Mouse (Mus musculus) embryonic stem cell, embryonic (primary cell): ENCODE results near the gene Tnfsf15.

ENCODE experiments used
- CTCF ChIA-PET, 4 experiments: fragments of 300-600 bp in 2 of 4; fragments of 350-600 bp in 2 of 4; sonication (Branson Sonifier 250); formaldehyde crosslinking; loops; one replicate each; lab custom pipeline; 2022; ENCODE audit warnings: inconsistent platforms in 2 of 4; lab: Charles Lee
- POLR2A ChIA-PET, 4 experiments: fragments of 300-600 bp in 2 of 4; fragments of 350-600 bp in 2 of 4; sonication (Branson Sonifier 250); formaldehyde crosslinking; loops; one replicate each; lab custom pipeline; 2022; ENCODE audit warnings: antibody characterized with exemption in 4 of 4, inconsistent platforms in 1 of 4; lab: Charles Lee

Gene Tnfsf15

GRCm38 (mm10) chr4:63745271-63745670 is 358 bp upstream of the Tnfsf15 start:
- POLR2A ChIA-PET, result interaction anchor here in 2 of 4 experiments (0.6 to 0.7 kb wide), 3 partner anchors 17 to 657 kb away, joined by 3 read pairs; no protein-coding TSS in a partner anchor
- CTCF ChIA-PET, result interaction anchor here in 1 of 4 experiments (0.7 kb wide), 1 partner anchor 779 kb away, joined by 4 read pairs; no protein-coding TSS in a partner anchor

- CTCF ChIA-PET, result no interaction called here
- POLR2A ChIA-PET, result no interaction called here
Measured at GRCm38 (mm10) chr4:63743660-63744059, 1.3 kb downstream of the Tnfsf15 start.

- ChIA-PET CTCF (interaction anchor here in 1 of 4 experiments (0.6 kb wide), 1 partner anchor 517 kb away, joined by 4 read pairs; no protein-coding TSS in a partner anchor), POLR2A (no interaction called here)
Measured at GRCm38 (mm10) chr4:63742763-63743371, 2.0 kb downstream of the Tnfsf15 start.

GRCm38 (mm10) chr4:63742101-63742500 is 2.8 kb downstream of the Tnfsf15 start:
- CTCF ChIA-PET, result interaction anchor here in 1 of 4 experiments (0.6 kb wide), 1 partner anchor 517 kb away, joined by 4 read pairs; no protein-coding TSS in a partner anchor
- POLR2A ChIA-PET, result no interaction called here

GRCm38 (mm10) chr4:63740761-63741160 is 4.2 kb downstream of the Tnfsf15 start:
- ChIA-PET POLR2A (no interaction called here), CTCF (interaction anchor here in 1 of 4 experiments (0.6 kb wide), 1 partner anchor 1205 kb away, joined by 3 read pairs; no protein-coding TSS in a partner anchor)

- CTCF ChIA-PET, result no interaction called here
- POLR2A ChIA-PET, result no interaction called here
Measured at GRCm38 (mm10) chr4:63740001-63740400, 4.9 kb downstream of the Tnfsf15 start.

GRCm38 (mm10) chr4:63739524-63739923 is 5.4 kb downstream of the Tnfsf15 start:
- ChIA-PET POLR2A (interaction anchor here in 1 of 4 experiments (1.3 kb wide), 1 partner anchor 36 kb away, joined by 3 read pairs; no protein-coding TSS in a partner anchor), CTCF (no interaction called here)

- ChIA-PET CTCF (no interaction called here), POLR2A (interaction anchor here in 1 of 4 experiments (1.3 kb wide), 1 partner anchor 35 kb away, joined by 3 read pairs; no protein-coding TSS in a partner anchor)
Measured at GRCm38 (mm10) chr4:63738364-63738997, 6.4 kb downstream of the Tnfsf15 start.

GRCm38 (mm10) chr4:63731299-63731698 is 13.6 kb downstream of the Tnfsf15 start:
- CTCF ChIA-PET, result no interaction called here
- POLR2A ChIA-PET, result no interaction called here

GRCm38 (mm10) chr4:63726727-63727126 is 18.2 kb downstream of the Tnfsf15 start:
- POLR2A ChIA-PET, result no interaction called here
- CTCF ChIA-PET, result no interaction called here

- POLR2A ChIA-PET, result no interaction called here
- CTCF ChIA-PET, result no interaction called here
Measured at GRCm38 (mm10) chr4:63725981-63726380, 18.9 kb downstream of the Tnfsf15 start.

GRCm38 (mm10) chr4:63717922-63718643 is 26.8 kb downstream of the Tnfsf15 start:
- POLR2A ChIA-PET, result interaction anchor here in 1 of 4 experiments (0.6 kb wide), 1 partner anchor 26 kb away, joined by 7 read pairs; no protein-coding TSS in a partner anchor
- CTCF ChIA-PET, result no interaction called here

GRCm38 (mm10) chr4:63711886-63712285 is 33.0 kb downstream of the Tnfsf15 start:
- CTCF ChIA-PET, result no interaction called here
- POLR2A ChIA-PET, result no interaction called here

- POLR2A ChIA-PET, result interaction anchor here in 1 of 4 experiments (0.6 to 0.7 kb wide), 2 partner anchors 81 to 90 kb away, joined by 4 to 5 read pairs; no protein-coding TSS in a partner anchor
- CTCF ChIA-PET, result no interaction called here
Measured at GRCm38 (mm10) chr4:63710431-63711220, 34.3 kb downstream of the Tnfsf15 start.

GRCm38 (mm10) chr4:63706279-63706971 is 38.5 kb downstream of the Tnfsf15 start:
- CTCF ChIA-PET, result no interaction called here
- POLR2A ChIA-PET, result interaction anchor here in 1 of 4 experiments (0.6 kb wide), 1 partner anchor 45 kb away, joined by 5 read pairs; no protein-coding TSS in a partner anchor

GRCm38 (mm10) chr4:63704232-63704631 is 40.7 kb downstream of the Tnfsf15 start:
- CTCF ChIA-PET, result interaction anchor here in 1 of 4 experiments (1.3 kb wide), 1 partner anchor 17 kb away, joined by 3 read pairs; no protein-coding TSS in a partner anchor

GRCm38 (mm10) chr4:63703686-63704085 is 41.2 kb downstream of the Tnfsf15 start:
- POLR2A ChIA-PET, result interaction anchor here in 1 of 4 experiments (1.0 kb wide), 2 partner anchors 33 to 35 kb away, joined by 3 read pairs; no protein-coding TSS in a partner anchor
- CTCF ChIA-PET, result interaction anchor here in 1 of 4 experiments (1.3 kb wide), 1 partner anchor 16 kb away, joined by 3 read pairs; no protein-coding TSS in a partner anchor

More at GRCm38 (mm10) chr4:63704232-63704631, 40.7 kb downstream of the Tnfsf15 start:
- POLR2A ChIA-PET, result interaction anchor here in 1 of 4 experiments (1.0 kb wide), 2 partner anchors 33 to 35 kb away, joined by 3 read pairs; no protein-coding TSS in a partner anchor
